Comparison of ENCODE assay signal across 22 mouse cellular contexts in genomic region chr14:121838161-121838560, GRCm38 (mm10).
"Had no signal": no experiment of that assay in that cellular context is flagged by ENCODE, and none has a peak within 500 bp of the region (broad histone marks: within the 10 kb centered on the region; RNA-seq: fewer than 3 reads in every experiment).

No protein-coding gene starts in this region.

- H3K4me3 ChIP-seq: lung, embryonic 15.5 days; megakaryocyte, embryonic 14.5 days; midbrain, embryonic 13.5 days; myocyte; neural tube, embryonic 13.5 days; neural tube, embryonic 15.5 days had no signal

- ATAC-seq: liver, postnatal 0 days; lung, postnatal 0 days; midbrain, embryonic 13.5 days; midbrain, embryonic 16.5 days had no signal

- H3K9me3 ChIP-seq: lung, embryonic 15.5 days had no signal

- H3K27ac ChIP-seq: lung, embryonic 15.5 days; macrophage; midbrain, embryonic 13.5 days; neural tube, embryonic 13.5 days; neural tube, embryonic 15.5 days had no signal

- H3K4me2 ChIP-seq: lung, embryonic 15.5 days; midbrain, embryonic 11.5 days; midbrain, embryonic 13.5 days; neural tube, embryonic 13.5 days; neural tube, embryonic 15.5 days had no signal

- DNase-seq: liver, postnatal 0 days; lung, adult 2 months; lung, postnatal 14 days; lung, postnatal 36 days; retina, postnatal 1 day; right cerebral cortex, adult 18-20 months; right cerebral cortex, postnatal 25 days; right cerebral cortex, postnatal 4 days; spleen, adult 18-20 months; thymus, adult 18-20 months; thymus, postnatal 14 days; thymus, postnatal 36 days had no signal

- H3K27me3 ChIP-seq: lung, embryonic 15.5 days; megakaryocyte, embryonic 14.5 days; midbrain, embryonic 13.5 days; neural tube, embryonic 13.5 days; neural tube, embryonic 15.5 days had no signal

- H3K36me3 ChIP-seq: lung, embryonic 15.5 days; midbrain, embryonic 13.5 days; neural tube, embryonic 13.5 days; neural tube, embryonic 15.5 days had no signal

- H3K4me1 ChIP-seq: lung, embryonic 15.5 days; megakaryocyte, embryonic 14.5 days; midbrain, embryonic 13.5 days; neural tube, embryonic 13.5 days; neural tube, embryonic 15.5 days had no signal

- H3K9ac ChIP-seq: liver, postnatal 0 days; lung, embryonic 15.5 days; midbrain, embryonic 13.5 days; neural tube, embryonic 13.5 days; neural tube, embryonic 15.5 days had no signal
